Comparison of ENCODE assay signal across 18 mouse cellular contexts in genomic region chrX:107039635-107040034, GRCm38 (mm10). TPM values are rescaled to one million over a fixed set of nuclear protein-coding genes. Genes with fewer than 3 reads are reported as not detected.
"Had no signal": no experiment of that assay in that cellular context is flagged by ENCODE, and none has a peak within 500 bp of the region (broad histone marks: within the 10 kb centered on the region; RNA-seq: fewer than 3 reads in every experiment).

No protein-coding gene starts in this region.

- H3K27ac ChIP-seq: left cerebral cortex, adult 2 months; limb, embryonic 10.5 days; liver, embryonic 12.5 days; lung, embryonic 15.5 days; macrophage; midbrain, embryonic 13.5 days; neural tube, embryonic 15.5 days had no signal

- H3K4me3 ChIP-seq: left cerebral cortex, adult 2 months; limb, embryonic 10.5 days; liver, embryonic 12.5 days; lung, embryonic 15.5 days; midbrain, embryonic 13.5 days; neural tube, embryonic 15.5 days had no signal

- ATAC-seq: liver, embryonic 12.5 days; liver, postnatal 0 days; midbrain, embryonic 13.5 days had no signal

- H3K27me3 ChIP-seq: liver, embryonic 12.5 days; lung, embryonic 15.5 days; midbrain, embryonic 13.5 days; neural tube, embryonic 15.5 days had no signal

- H3K4me1 ChIP-seq: limb, embryonic 10.5 days; liver, embryonic 12.5 days; lung, embryonic 15.5 days; midbrain, embryonic 13.5 days; neural tube, embryonic 15.5 days had no signal

- H3K36me3 ChIP-seq: limb, embryonic 10.5 days; liver, embryonic 12.5 days; lung, embryonic 15.5 days; midbrain, embryonic 13.5 days; neural tube, embryonic 15.5 days had no signal

- DNase-seq: kidney, postnatal 4 days; liver, postnatal 0 days; lung, postnatal 14 days; right cerebral cortex, adult 18-20 months; right cerebral cortex, postnatal 25 days; thymus, postnatal 4 days had no signal

RNA-seq across cellular contexts. Expression of gene P2ry10, which starts 48.7 kb away (rescaled TPM):
- total RNA-seq: layer of hippocampus, adult 8-10 months; layer of hippocampus, postnatal 25 days; left cerebral cortex, adult 2 months; left cerebral cortex, postnatal 14 days had no signal
- polyA plus RNA-seq: kidney, embryonic 14.5 days; midbrain, embryonic 13.5 days; midbrain, postnatal 0 days had no signal
